Mouse (Mus musculus): ENCODE data around the gene Hhat. TPM values are rescaled to one million over a fixed set of nuclear protein-coding genes. Genes with fewer than 3 reads are reported as not detected.

The Hhat gene
- polyA plus RNA-seq, 1 experiment from 2014 or later, result 1.0 TPM

GRCm38 (mm10) chr1:192692982-192693381 lies 78.0 kb downstream of the Hhat start:
- Histone ChIP-seq H3K4me1 (ENCODE audit: control insufficient read depth, low read depth, low read length) (no peaks in the 10 kb centered on the region), H3K27ac (ENCODE audit: low read length) (no peak overlapping the region), H3K4me3 (ENCODE audit: low read depth, low read length) (no peak overlapping the region), H3K27me3 (ENCODE audit: control insufficient read depth, insufficient read depth, low read depth, low read length) (no peaks in the 10 kb centered on the region), H3K4me2 (ENCODE audit: low read depth, low read length) (no peak overlapping the region), H3K9me3 (replicated peaks; ENCODE audit: control insufficient read depth, low read length) (no peaks in the 10 kb centered on the region), H3K36me3 (ENCODE audit: control insufficient read depth, insufficient read depth) (no peaks in the 10 kb centered on the region), H3K9ac (ENCODE audit: low read depth, low read length) (no peak overlapping the region)
- ATAC-seq (ENCODE audit: low read depth), result no peak
- WGBS (ENCODE audit: insufficient replicate concordance), result 21% methylated on average over 7 of the region's 7 CpGs

- H3K4me2 ChIP-seq (ENCODE audit: low read depth, low read length), result no peak overlapping the region
- no peaks in the 10 kb centered on the region for H3K4me1 ChIP-seq (ENCODE audit: control insufficient read depth, low read depth, low read length)
- no peaks in the 10 kb centered on the region for H3K36me3 ChIP-seq (ENCODE audit: control insufficient read depth, insufficient read depth)
- no peak for ATAC-seq (ENCODE audit: low read depth)
- H3K27ac ChIP-seq (ENCODE audit: low read length), result no peak overlapping the region
- H3K9me3 ChIP-seq (replicated peaks; ENCODE audit: control insufficient read depth, low read length), result no peaks in the 10 kb centered on the region
- 81% methylated on average over 4 of the region's 4 CpGs for WGBS (ENCODE audit: insufficient replicate concordance)
- no peak overlapping the region for H3K9ac ChIP-seq (ENCODE audit: low read depth, low read length)
- H3K4me3 ChIP-seq (ENCODE audit: low read depth, low read length), result no peak overlapping the region
- H3K27me3 ChIP-seq (ENCODE audit: control insufficient read depth, insufficient read depth, low read depth, low read length), result no peaks in the 10 kb centered on the region
Measured at GRCm38 (mm10) chr1:192682219-192682951, 88.6 kb downstream of the Hhat start.

GRCm38 (mm10) chr1:192677236-192677635 lies 93.8 kb downstream of the Hhat start:
- ATAC-seq (ENCODE audit: low read depth), result no peak

GRCm38 (mm10) chr1:192663608-192664007 lies 107.4 kb downstream of the Hhat start:
- peaks cover 7% of the 10 kb centered on the region for H3K4me1 ChIP-seq (ENCODE audit: control insufficient read depth, low read depth, low read length)
- no peak overlapping the region for H3K27ac ChIP-seq (ENCODE audit: low read length)
- H3K4me3 ChIP-seq (ENCODE audit: low read depth, low read length), result no peak overlapping the region
- H3K27me3 ChIP-seq (ENCODE audit: control insufficient read depth, insufficient read depth, low read depth, low read length), result no peaks in the 10 kb centered on the region
- WGBS (ENCODE audit: insufficient replicate concordance), result 58% methylated on average over 4 of the region's 4 CpGs
- H3K4me2 ChIP-seq (ENCODE audit: low read depth, low read length), result no peak overlapping the region
- H3K9me3 ChIP-seq (replicated peaks; ENCODE audit: control insufficient read depth, low read length), result no peaks in the 10 kb centered on the region
- no peak overlapping the region for H3K9ac ChIP-seq (ENCODE audit: low read depth, low read length)
- H3K36me3 ChIP-seq (ENCODE audit: control insufficient read depth, insufficient read depth), result no peaks in the 10 kb centered on the region
- no peak for ATAC-seq (ENCODE audit: low read depth)

More at GRCm38 (mm10) chr1:192677236-192677635, 93.8 kb downstream of the Hhat start:
- no peaks in the 10 kb centered on the region for H3K27me3 ChIP-seq (ENCODE audit: control insufficient read depth, insufficient read depth, low read depth, low read length)
- H3K4me1 ChIP-seq (ENCODE audit: control insufficient read depth, low read depth, low read length), result no peaks in the 10 kb centered on the region
- no peaks in the 10 kb centered on the region for H3K9me3 ChIP-seq (replicated peaks; ENCODE audit: control insufficient read depth, low read length)
- H3K4me2 ChIP-seq (ENCODE audit: low read depth, low read length), result no peak overlapping the region
- H3K27ac ChIP-seq (ENCODE audit: low read length), result no peak overlapping the region
- 56% methylated on average over 5 of the region's 5 CpGs for whole genome bisulfite sequencing (ENCODE audit: insufficient replicate concordance)
- no peak overlapping the region for H3K4me3 ChIP-seq (ENCODE audit: low read depth, low read length)
- no peak overlapping the region for H3K9ac ChIP-seq (ENCODE audit: low read depth, low read length)
- H3K36me3 ChIP-seq (ENCODE audit: control insufficient read depth, insufficient read depth), result no peaks in the 10 kb centered on the region

GRCm38 (mm10) chr1:192663092-192663491 lies 107.9 kb downstream of the Hhat start:
- WGBS (ENCODE audit: insufficient replicate concordance), result 33% methylated on average over 5 of the region's 5 CpGs
- H3K27me3 ChIP-seq (ENCODE audit: control insufficient read depth, insufficient read depth, low read depth, low read length), result no peaks in the 10 kb centered on the region
- H3K36me3 ChIP-seq (ENCODE audit: control insufficient read depth, insufficient read depth), result no peaks in the 10 kb centered on the region
- no peak for ATAC-seq (ENCODE audit: low read depth)
- H3K4me3 ChIP-seq (ENCODE audit: low read depth, low read length), result no peak overlapping the region
- peaks cover 7% of the 10 kb centered on the region for H3K4me1 ChIP-seq (ENCODE audit: control insufficient read depth, low read depth, low read length)
- no peak overlapping the region for H3K9ac ChIP-seq (ENCODE audit: low read depth, low read length)
- no peak overlapping the region for H3K27ac ChIP-seq (ENCODE audit: low read length)
- no peaks in the 10 kb centered on the region for H3K9me3 ChIP-seq (replicated peaks; ENCODE audit: control insufficient read depth, low read length)
- H3K4me2 ChIP-seq (ENCODE audit: low read depth, low read length), result no peak overlapping the region

- Histone ChIP-seq H3K27me3 (ENCODE audit: control insufficient read depth, insufficient read depth, low read depth, low read length) (no peaks in the 10 kb centered on the region), H3K27ac (ENCODE audit: low read length) (no peak overlapping the region), H3K9me3 (replicated peaks; ENCODE audit: control insufficient read depth, low read length) (no peaks in the 10 kb centered on the region), H3K4me1 (ENCODE audit: control insufficient read depth, low read depth, low read length) (peaks cover 7% of the 10 kb centered on the region), H3K36me3 (ENCODE audit: control insufficient read depth, insufficient read depth) (no peaks in the 10 kb centered on the region), H3K9ac (ENCODE audit: low read depth, low read length) (no peak overlapping the region), H3K4me2 (ENCODE audit: low read depth, low read length) (no peak overlapping the region), H3K4me3 (ENCODE audit: low read depth, low read length) (no peak overlapping the region)
- ATAC-seq (ENCODE audit: low read depth), result peak; percentile 74
Measured at GRCm38 (mm10) chr1:192661612-192662011, 109.4 kb downstream of the Hhat start.

GRCm38 (mm10) chr1:192657417-192657816 lies 113.6 kb downstream of the Hhat start:
- Histone ChIP-seq H3K4me2 (ENCODE audit: low read depth, low read length) (no peak overlapping the region), H3K27ac (ENCODE audit: low read length) (no peak overlapping the region), H3K36me3 (ENCODE audit: control insufficient read depth, insufficient read depth) (no peaks in the 10 kb centered on the region), H3K9ac (ENCODE audit: low read depth, low read length) (no peak overlapping the region), H3K9me3 (replicated peaks; ENCODE audit: control insufficient read depth, low read length) (no peaks in the 10 kb centered on the region), H3K4me3 (ENCODE audit: low read depth, low read length) (no peak overlapping the region), H3K4me1 (ENCODE audit: control insufficient read depth, low read depth, low read length) (peaks cover 7% of the 10 kb centered on the region), H3K27me3 (ENCODE audit: control insufficient read depth, insufficient read depth, low read depth, low read length) (no peaks in the 10 kb centered on the region)
- 57% methylated on average over 6 of the region's 6 CpGs for WGBS (ENCODE audit: insufficient replicate concordance)
- ATAC-seq (ENCODE audit: low read depth), result no peak

GRCm38 (mm10) chr1:192651981-192652605 lies 118.9 kb downstream of the Hhat start:
- H3K4me2 ChIP-seq (ENCODE audit: low read depth, low read length), result no peak overlapping the region
- 50% methylated on average over 8 of the region's 8 CpGs for WGBS (ENCODE audit: insufficient replicate concordance)
- peaks cover 11% of the 10 kb centered on the region; the same call in 1 of the 2 replicates for H3K4me1 ChIP-seq (ENCODE audit: control insufficient read depth, low read depth, low read length)
- no peaks in the 10 kb centered on the region for H3K9me3 ChIP-seq (replicated peaks; ENCODE audit: control insufficient read depth, low read length)
- H3K27ac ChIP-seq (ENCODE audit: low read length), result no peak overlapping the region
- H3K9ac ChIP-seq (ENCODE audit: low read depth, low read length), result no peak overlapping the region
- no peak for ATAC-seq (ENCODE audit: low read depth)
- no peaks in the 10 kb centered on the region for H3K36me3 ChIP-seq (ENCODE audit: control insufficient read depth, insufficient read depth)
- no peak overlapping the region for H3K4me3 ChIP-seq (ENCODE audit: low read depth, low read length)
- H3K27me3 ChIP-seq (ENCODE audit: control insufficient read depth, insufficient read depth, low read depth, low read length), result no peaks in the 10 kb centered on the region

GRCm38 (mm10) chr1:192650586-192650985 lies 120.4 kb downstream of the Hhat start:
- Histone ChIP-seq H3K27ac (ENCODE audit: low read length) (0 out of 2 replicates have a peak overlapping the region, but pooled peaks have one; percentile 24), H3K36me3 (ENCODE audit: control insufficient read depth, insufficient read depth) (no peaks in the 10 kb centered on the region), H3K9me3 (replicated peaks; ENCODE audit: control insufficient read depth, low read length) (no peaks in the 10 kb centered on the region), H3K4me1 (ENCODE audit: control insufficient read depth, low read depth, low read length) (peaks cover 11% of the 10 kb centered on the region; the same call in 1 of the 2 replicates), H3K4me2 (ENCODE audit: low read depth, low read length) (no peak overlapping the region), H3K4me3 (ENCODE audit: low read depth, low read length) (no peak overlapping the region), H3K9ac (ENCODE audit: low read depth, low read length) (no peak overlapping the region), H3K27me3 (ENCODE audit: control insufficient read depth, insufficient read depth, low read depth, low read length) (no peaks in the 10 kb centered on the region)
- WGBS (ENCODE audit: insufficient replicate concordance), result 39% methylated on average over 7 of the region's 7 CpGs
- peak; percentile 58 for ATAC-seq (ENCODE audit: low read depth)

Measured in liver, embryonic 16.5 days (tissue).